Mouse (Mus musculus) CH12.LX (cell line): ENCODE data around the gene Xiap. TPM values are rescaled to one million over a fixed set of nuclear protein-coding genes. Genes with fewer than 3 reads are reported as not detected.

Source experiments
- DNase-seq: peaks from one replicate; pipeline ENCODE4 v3.0.0-alpha.2; 2013; ENCODE audit errors: extremely low read depth
- H3K27ac ChIP-seq: 2 replicates; pipeline ENCODE4 v1.5.1; 2012; ENCODE audit warnings: low read depth, mild to moderate bottlenecking, control low read depth, moderate library complexity; ENCODE audit not compliant: insufficient read depth
- H3K27me3 ChIP-seq: replicated peaks from 2 replicates; pipeline ENCODE3; 2012; ENCODE audit warnings: inconsistent platforms
- H3K36me3 ChIP-seq, 2 experiments: replicated peaks in 1 of 2; 2 replicates each; pipeline versions ENCODE3 to v1.6.1; 2012; ENCODE audit warnings: inconsistent platforms in 1 of 2, low read length in 1 of 2, mild to moderate bottlenecking in 1 of 2, mixed read lengths in 1 of 2, moderate library complexity in 1 of 2; ENCODE audit not compliant: control insufficient read depth in 1 of 2, insufficient read depth in 1 of 2
- H3K4me1 ChIP-seq, 2 experiments: 2 replicates each; pipeline ENCODE4 v1.6.1; 2012; ENCODE audit warnings: inconsistent platforms in 1 of 2, moderate library complexity in 1 of 2; ENCODE audit not compliant: insufficient read depth in 2 of 2, control insufficient read depth in 1 of 2
- H3K4me2 ChIP-seq: 2 replicates; pipeline ENCODE4 v1.6.1; 2012; ENCODE audit warnings: low read depth, mild to moderate bottlenecking, control low read depth; ENCODE audit not compliant: poor library complexity, insufficient read depth, severe bottlenecking
- H3K4me3 ChIP-seq, 3 experiments: fragments of 150-350 bp in 1 of 3; sonication (generic) in 1 of 3; replicated peaks in 1 of 3; 2 replicates each; pipeline versions ENCODE3 to v1.5.1; 2011 to 2012; ENCODE audit warnings: low read depth in 2 of 3, low read length in 2 of 3, mild to moderate bottlenecking in 2 of 3, moderate library complexity in 2 of 3, control low read depth in 1 of 3, improper control_type of control experiment in 1 of 3, inconsistent platforms in 1 of 3, mixed read lengths in 1 of 3; ENCODE audit not compliant: poor library complexity in 1 of 3
- H3K79me2 ChIP-seq: replicated peaks from 2 replicates; pipeline ENCODE4 v1.6.1; 2012; ENCODE audit warnings: mild to moderate bottlenecking, moderate library complexity; ENCODE audit not compliant: control insufficient read depth, poor library complexity, insufficient read depth, severe bottlenecking; ENCODE audit errors: extremely low read depth
- H3K9ac ChIP-seq: 2 replicates; pipeline ENCODE4 v1.6.1; 2012; ENCODE audit warnings: low read depth, mild to moderate bottlenecking, control low read depth, moderate library complexity; ENCODE audit not compliant: insufficient read depth
- H3K9me3 ChIP-seq: replicated peaks from 2 replicates; pipeline ENCODE3; 2012; ENCODE audit warnings: low read length, inconsistent platforms, mixed read lengths
- CHD1 ChIP-seq: IDR thresholded peaks from 2 replicates; pipeline ENCODE4 v1.6.1; 2012; ENCODE audit warnings: low read depth, low read length, improper control_type of control experiment, inconsistent platforms
- E2F4 ChIP-seq: IDR thresholded peaks from 2 replicates; pipeline ENCODE4 v1.6.1; 2011; ENCODE audit warnings: low read depth, low read length, improper control_type of control experiment; ENCODE audit not compliant: insufficient replicate concordance
- ELF1 ChIP-seq: IDR thresholded peaks from 2 replicates; pipeline ENCODE4 v1.6.1; 2014; ENCODE audit warnings: low read depth, mild to moderate bottlenecking, inconsistent platforms, low read length, improper control_type of control experiment
- EP300 ChIP-seq: IDR thresholded peaks from 2 replicates; pipeline ENCODE4 v1.6.1; 2011; ENCODE audit warnings: low read length, improper control_type of control experiment
- ETS1 ChIP-seq: conservative IDR thresholded peaks from 2 replicates; pipeline ENCODE4 v1.6.1; 2012; ENCODE audit warnings: low read depth, mild to moderate bottlenecking, inconsistent platforms, low read length, improper control_type of control experiment, moderate library complexity
- IRF4 ChIP-seq: IDR thresholded peaks from 2 replicates; pipeline ENCODE4 v1.6.1; 2014; ENCODE audit warnings: low read depth, mild to moderate bottlenecking, inconsistent platforms, low read length, improper control_type of control experiment
- JUN ChIP-seq: IDR thresholded peaks from 2 replicates; pipeline ENCODE4 v1.6.1; 2011; ENCODE audit warnings: low read depth, mild to moderate bottlenecking, low read length, improper control_type of control experiment, moderate library complexity; ENCODE audit not compliant: insufficient read depth
- JUND ChIP-seq: conservative IDR thresholded peaks from 2 replicates; pipeline ENCODE4 v1.6.1; 2011; ENCODE audit warnings: low read depth, low read length, improper control_type of control experiment
- MAFK ChIP-seq: IDR thresholded peaks from 2 replicates; pipeline ENCODE4 v1.6.1; 2011; ENCODE audit warnings: low read length, improper control_type of control experiment; ENCODE audit not compliant: insufficient replicate concordance
- MAZ ChIP-seq: IDR thresholded peaks from 2 replicates; pipeline ENCODE4 v1.6.1; 2012; ENCODE audit warnings: low read depth, mild to moderate bottlenecking, inconsistent platforms, low read length, improper control_type of control experiment, moderate library complexity
- MEF2A ChIP-seq: IDR thresholded peaks from 2 replicates; pipeline ENCODE4 v1.6.1; 2014; ENCODE audit warnings: low read depth, mild to moderate bottlenecking, inconsistent platforms, low read length, improper control_type of control experiment, borderline replicate concordance
- NRF1 ChIP-seq: IDR thresholded peaks from 2 replicates; pipeline ENCODE4 v1.6.1; 2014; ENCODE audit warnings: low read depth, mild to moderate bottlenecking, inconsistent platforms, low read length, improper control_type of control experiment, moderate library complexity
- PAX5 ChIP-seq: IDR thresholded peaks from 2 replicates; pipeline ENCODE4 v1.6.1; 2012; ENCODE audit warnings: low read length, inconsistent platforms, mixed read lengths
- POLR2A ChIP-seq: IDR thresholded peaks from 2 replicates; pipeline ENCODE4 v1.6.1; 2011; ENCODE audit warnings: low read depth, mild to moderate bottlenecking, improper control_type of control experiment, low read length
- RCOR1 ChIP-seq: conservative IDR thresholded peaks from 2 replicates; pipeline ENCODE4 v1.6.1; 2012; ENCODE audit warnings: low read depth, mild to moderate bottlenecking, inconsistent platforms, low read length, improper control_type of control experiment
- TCF12 ChIP-seq: IDR thresholded peaks from 2 replicates; pipeline ENCODE4 v1.6.1; 2014; ENCODE audit warnings: low read depth, mild to moderate bottlenecking, inconsistent platforms, low read length, improper control_type of control experiment
- USF1 ChIP-seq: IDR thresholded peaks from 2 replicates; pipeline ENCODE4 v1.6.1; 2014; ENCODE audit warnings: low read depth, mild to moderate bottlenecking, inconsistent platforms, low read length, improper control_type of control experiment
- ZC3H11A ChIP-seq: IDR thresholded peaks from 2 replicates; pipeline ENCODE4 v1.6.1; 2012; ENCODE audit warnings: low read depth, mild to moderate bottlenecking, inconsistent platforms, low read length, improper control_type of control experiment
- ZKSCAN1 ChIP-seq: IDR thresholded peaks from 2 replicates; pipeline ENCODE4 v1.6.1; 2012; ENCODE audit warnings: low read depth, inconsistent platforms, low read length, improper control_type of control experiment, borderline replicate concordance
- ZNF384 ChIP-seq: IDR thresholded peaks from 2 replicates; pipeline ENCODE4 v1.6.1; 2012; ENCODE audit warnings: low read depth, low read length, improper control_type of control experiment, inconsistent platforms
- dilution Hi-C: fragments of 300-500 bp; cut with MboI; formaldehyde crosslinking; loops from 2 replicates; pipeline ENCODE4 v1.14.3; 2020; ENCODE audit warnings: low sequenced_read_pairs; ENCODE audit not compliant: extremely low pct_unique_long_range_greater_than_20kb, extremely low pct_ligation_motif_present
- in situ Hi-C: fragments of 300-500 bp; cut with MboI; formaldehyde crosslinking; loops from 3 replicates; pipeline ENCODE4 v1.14.3; 2019; ENCODE audit warnings: low sequenced_read_pairs, low pct_ligation_motif_present, low pct_unique_long_range_greater_than_20kb, mixed read lengths
- polyA plus RNA-seq: library from polyadenylated mRNA; unstranded; fragments of >175 nt; gene quantifications from 2 replicates; pipeline ENCODE4 v1.2.1, GENCODE M21; 2012; ENCODE audit warnings: low read depth; ENCODE audit not compliant: insufficient read length
- total RNA-seq, 2 experiments: library from RNA; depleted of rRNA; stranded (reverse); fragments of 300-350 nt in 1 of 2; fragments of >200 nt in 1 of 2; gene quantifications; 2 replicates each; pipeline ENCODE4 v1.2.3; 2012 to 2014

The Xiap gene
- total and polyA plus RNA-seq, 3 experiments = 11.7 to 26.7 (median 17.9) TPM

GRCm38 (mm10) chrX:42110585-42110984 is 51.1 kb downstream of the Xiap start:
- H3K9ac ChIP-seq = no peak overlapping the region
- H3K36me3 ChIP-seq = peaks cover 6 to 12% of the 10 kb centered on the region in 2 experiments
- no peak for TF ChIP-seq PAX5
- no peak for TF ChIP-seq ZNF384
- no peak for TF ChIP-seq EP300
- no peak for TF ChIP-seq USF1
- TF ChIP-seq RCOR1 = no peak
- no peak for TF ChIP-seq TCF12
- no peak overlapping the region for H3K4me3 ChIP-seq
- no peaks in the 10 kb centered on the region for H3K4me1 ChIP-seq
- peaks cover 5% of the 10 kb centered on the region for H3K9me3 ChIP-seq
- no peaks in the 10 kb centered on the region for H3K27me3 ChIP-seq
- no peak overlapping the region for H3K27ac ChIP-seq
- dilution Hi-C loops = no loop called here
- H3K4me2 ChIP-seq = no peak overlapping the region
- H3K79me2 ChIP-seq = no peaks in the 10 kb centered on the region
- DNase-seq = no peak
- in situ Hi-C loops = no loop called here

- Histone ChIP-seq H3K4me3 (no peak overlapping the region), H3K27me3 (no peaks in the 10 kb centered on the region), H3K36me3 (no peaks in the 10 kb centered on the region), H3K9me3 (no peaks in the 10 kb centered on the region), H3K27ac (no peak overlapping the region), H3K9ac (no peak overlapping the region)
- in situ Hi-C loops = no loop called here
- DNase-seq = no peak
- no peak for TF ChIP-seq ZKSCAN1
- no peak for TF ChIP-seq ZC3H11A
- no peak for TF ChIP-seq E2F4
- TF ChIP-seq JUN = no peak
- TF ChIP-seq IRF4 = no peak
- no peak for TF ChIP-seq PAX5
- TF ChIP-seq TCF12 = no peak
- TF ChIP-seq MEF2A = no peak
- no peak for TF ChIP-seq MAZ
- no peak for TF ChIP-seq JUND
- no peak for TF ChIP-seq RCOR1
- TF ChIP-seq MAFK = no peak
- no peak for TF ChIP-seq ZNF384
- TF ChIP-seq ELF1 = no peak
- no peak for TF ChIP-seq POLR2A
- TF ChIP-seq ETS1 = no peak
- no peak for TF ChIP-seq CHD1
- TF ChIP-seq NRF1 = no peak
- TF ChIP-seq, all 38 proteins: peak for 0
- Histone ChIP-seq H3K4me1 (0 out of 4 replicates have a peak, but pooled peaks cover 0 to 2% of the 10 kb centered on the region in 2 experiments), H3K4me2 (no peak overlapping the region), H3K79me2 (no peaks in the 10 kb centered on the region)
- dilution Hi-C loops = no loop called here
Observed at GRCm38 (mm10) chrX:42119442-42120048, 60.1 kb downstream of the Xiap start.
